Mouse (Mus musculus) heart, embryonic 12.5 days (tissue): Measurements from ENCODE around the gene Zar1l. TPM values are rescaled to one million over a fixed set of nuclear protein-coding genes. Genes with fewer than 3 reads are reported as not detected.

Experiments used
- polyA plus RNA-seq: library from polyadenylated mRNA; unstranded; fragments of >200 nt; fragmentation: Nextera tagmentation; extraction: Ambion mirVana; gene quantifications from 2 replicates; pipeline ENCODE4 v1.2.1, GENCODE M21; 2016

Zar1l gene
- polyA plus RNA-seq, 1 experiment from 2014 or later: not detected

Other genes starting within 250 kb of the Zar1l start
- 15.9 and 21.8 TPM in 2 replicates for gene Brca2, start 4.5 kb upstream of the Zar1l start, polyA plus RNA-seq
- gene N4bp2l1, start 79.0 kb upstream of the Zar1l start, polyA plus RNA-seq: 2.7 and 2.8 TPM in 2 replicates
- gene N4bp2l2, start 148.0 kb upstream of the Zar1l start, polyA plus RNA-seq: 38.0 and 42.2 TPM in 2 replicates
- gene Pds5b, start 155.6 kb upstream of the Zar1l start, polyA plus RNA-seq: 25.6 and 27.1 TPM in 2 replicates